Mouse (Mus musculus) heart, embryonic 15.5 days (tissue): ENCODE data around the gene Pla2g4a. TPM values are rescaled to one million over a fixed set of nuclear protein-coding genes. Genes with fewer than 3 reads are reported as not detected.

Source experiments
- polyA plus RNA-seq: library from polyadenylated mRNA; unstranded; fragments of >200 nt; fragmentation: Nextera tagmentation; extraction: Ambion mirVana; gene quantifications from 2 replicates; pipeline ENCODE4 v1.2.1, GENCODE M21; 2015

Gene Pla2g4a
- polyA plus RNA-seq, 1 experiment from 2014 or later = 4.5 TPM

Other genes starting within 250 kb of the Pla2g4a start
- 0.09 and 0.10 TPM in 2 replicates for gene Ptgs2, start 138.7 kb upstream of the Pla2g4a start, polyA plus RNA-seq